Mouse (Mus musculus) spleen, adult 10 weeks (tissue): Measurements from ENCODE around the gene Hist2h2be. TPM values are rescaled to one million over a fixed set of nuclear protein-coding genes. Genes with fewer than 3 reads are reported as not detected.

Source experiments
- polyA plus RNA-seq: library from polyadenylated mRNA; stranded (reverse); fragments of 350-450 nt; fragmentation: Illumina TruSeq; extraction: RNeasy Lipid Tissue Mini Kit (QIAGEN cat#74804); gene quantifications from one replicate; pipeline ENCODE4 v1.2.3, GENCODE M21; 2015; ENCODE audit warnings: low replicate concordance; ENCODE audit not compliant: insufficient read depth

Gene Hist2h2be
- 21.3 TPM for polyA plus RNA-seq

GRCm38 (mm10) chr3:96220765-96221639, at the start of gene Hist2h2be, which contains the start of gene Hist2h2ac:
Hist2h2be (plus strand) TSS chr3:96221119.
Hist2h2ac (minus strand) TSS chr3:96220880.

GRCm38 (mm10) chr3:96172197-96173178, 48.4 kb upstream of the Hist2h2be start, which contains the start of gene Sf3b4:
Sf3b4 (plus strand) TSS chr3:96172332.

GRCm38 (mm10) chr3:96180727-96181477, 40.0 kb upstream of the Hist2h2be start, which contains the start of gene Sv2a:
Sv2a (plus strand) TSS chr3:96181151.

GRCm38 (mm10) chr3:96219661-96220130, 1.2 kb upstream of the Hist2h2be start, which contains the start of the genes Bola1 and Hist2h2ab:
Bola1 (minus strand) TSS chr3:96219709.
Hist2h2ab (plus strand) TSS chr3:96219865.

GRCm38 (mm10) chr3:96238954-96239793, 18.3 kb downstream of the Hist2h2be start, which contains the start of gene Hist2h3c2:
Hist2h3c2 (minus strand) TSS chr3:96239127.

GRCm38 (mm10) chr3:96239949-96240798, 19.3 kb downstream of the Hist2h2be start, which contains the start of gene Hist2h2aa2:
Hist2h2aa2 (minus strand) TSS chr3:96240276.

GRCm38 (mm10) chr3:96245003-96245886, 24.3 kb downstream of the Hist2h2be start, which contains the start of gene Hist2h2aa1:
Hist2h2aa1 (plus strand) TSS chr3:96245497.

GRCm38 (mm10) chr3:96246427-96246856, 25.5 kb downstream of the Hist2h2be start, which contains the start of gene Hist2h3c1:
Hist2h3c1 (plus strand) TSS chr3:96246685.

GRCm38 (mm10) chr3:96262979-96263550, 42.1 kb downstream of the Hist2h2be start, which contains the start of gene Hist2h4:
Hist2h4 (minus strand) TSS chr3:96263311.

GRCm38 (mm10) chr3:96268051-96268775, 47.3 kb downstream of the Hist2h2be start, which contains the start of gene Hist2h3b:
Hist2h3b (plus strand) TSS chr3:96268654.

GRCm38 (mm10) chr3:96269511-96270474, 48.9 kb downstream of the Hist2h2be start, which contains the start of gene Hist2h2bb:
Hist2h2bb (plus strand) TSS chr3:96269752.

